12 mouse cellular contexts compared by ENCODE assay signal in the genomic region with DNA sequence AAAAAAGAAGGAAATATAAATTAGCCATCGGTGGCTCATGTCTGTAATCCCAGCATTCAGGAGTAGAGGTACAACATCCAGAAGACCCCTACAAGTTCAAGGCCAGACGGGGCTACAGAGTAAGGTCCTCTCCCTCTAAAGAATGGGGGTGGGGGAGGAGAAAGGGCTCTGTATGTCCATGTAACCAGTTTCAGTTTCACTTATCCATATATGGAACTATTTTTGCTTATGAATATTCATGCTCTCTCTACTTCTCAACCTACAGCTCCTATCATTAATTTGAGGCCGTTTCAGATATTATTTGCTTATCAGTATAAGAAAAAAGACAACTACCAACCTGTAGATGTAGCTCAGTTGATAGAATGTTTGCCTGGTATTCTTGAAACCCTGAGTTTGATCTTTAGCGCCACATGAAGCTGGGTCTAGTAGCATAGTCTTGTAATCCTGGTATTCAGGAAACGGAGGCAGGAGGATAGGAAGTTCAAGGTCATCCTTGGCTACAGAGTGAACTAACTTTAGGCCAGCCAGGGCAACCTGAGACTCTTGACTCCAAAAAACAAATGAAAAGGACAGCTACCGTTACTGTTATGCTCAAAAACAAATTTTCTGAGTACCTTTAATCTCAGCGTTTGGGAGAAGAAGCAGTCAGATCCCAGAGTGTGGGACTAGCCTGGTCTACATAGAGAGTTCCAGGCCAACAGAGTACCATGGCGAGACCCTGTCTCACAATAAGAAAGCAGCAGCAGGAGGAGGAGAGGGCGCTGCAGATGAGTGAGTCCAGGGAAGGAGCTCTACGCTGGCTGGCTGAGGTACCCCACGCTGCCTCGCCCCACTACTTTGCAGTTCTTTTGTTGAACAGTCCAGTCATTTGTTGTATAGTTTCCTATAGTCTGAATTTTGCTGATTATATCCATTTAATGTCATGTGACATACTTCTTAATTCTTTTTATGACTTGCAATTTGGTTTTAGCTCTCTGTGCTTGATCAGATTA. TPM values are rescaled to one million over a fixed set of nuclear protein-coding genes. Genes with fewer than 3 reads are reported as not detected.
A peak's percentile ranks its signal among the peaks of the same experiment; 100 is the strongest.
DNase-seq lines count a peak whose midpoint lies in the region; ATAC-seq and TF ChIP-seq lines count a peak whose summit lies in the region.
"Had no signal": no experiment of that assay in that cellular context is flagged by ENCODE, and none has a peak within 500 bp of the region (broad histone marks: within the 10 kb centered on the region; RNA-seq: fewer than 3 reads in every experiment).

No protein-coding gene starts in this region.

- no peaks in the 10 kb centered on the region for H3K27me3 ChIP-seq in heart, postnatal 0 days (ENCODE audit: control insufficient read depth, insufficient read depth, low read length)
- no peaks in the 10 kb centered on the region for H3K27me3 ChIP-seq in megakaryocyte, embryonic 14.5 days (replicated peaks)
- H3K27me3 ChIP-seq in thymus, adult 2 months (ENCODE audit: control insufficient read depth, insufficient read depth, low read length): no peaks in the 10 kb centered on the region
- H3K27me3 ChIP-seq: limb, embryonic 15.5 days; midbrain, embryonic 15.5 days had no signal

- no peaks in the 10 kb centered on the region for H3K4me1 ChIP-seq in heart, postnatal 0 days (ENCODE audit: control insufficient read depth, insufficient read depth)
- H3K4me1 ChIP-seq in megakaryocyte, embryonic 14.5 days: peaks cover 25% of the 10 kb centered on the region
- H3K4me1 ChIP-seq in thymus, adult 2 months (replicated peaks; ENCODE audit: control insufficient read depth, insufficient read depth, low read length): 0 out of 2 replicates have a peak, but pooled peaks cover 2% of the 10 kb centered on the region
- H3K4me1 ChIP-seq: limb, embryonic 15.5 days; midbrain, embryonic 15.5 days had no signal

- no peak overlapping the region for H3K4me3 ChIP-seq in heart, postnatal 0 days (ENCODE audit: low read depth, low read length)
- peak overlapping the region; percentile 87 for H3K4me3 ChIP-seq in megakaryocyte, embryonic 14.5 days (replicated peaks)
- no peak overlapping the region for H3K4me3 ChIP-seq in thymus, adult 2 months (ENCODE audit: control insufficient read depth, insufficient read depth, low read length)
- H3K4me3 ChIP-seq: limb, embryonic 15.5 days; midbrain, embryonic 15.5 days had no signal

- WGBS in heart, postnatal 0 days: 80% methylated on average over 12 of the region's 12 CpGs
- WGBS in thymus, adult 2 months: 70% methylated on average over 12 of the region's 12 CpGs

- no peak for TF ChIP-seq POLR2A in thymus, adult 2 months (IDR thresholded peaks at IDR 0.05; ENCODE audit: control insufficient read depth, extremely low read depth, insufficient read depth, low read length, poor library complexity)

- no peaks in the 10 kb centered on the region for H3K36me3 ChIP-seq in heart, postnatal 0 days (replicated peaks; ENCODE audit: control insufficient read depth, insufficient read depth, low read length)
- H3K36me3 ChIP-seq in megakaryocyte, embryonic 14.5 days (replicated peaks; ENCODE audit: low read length): no peaks in the 10 kb centered on the region
- no peaks in the 10 kb centered on the region for H3K36me3 ChIP-seq in thymus, adult 2 months (ENCODE audit: control insufficient read depth, insufficient read depth, low read length)
- H3K36me3 ChIP-seq: limb, embryonic 15.5 days; midbrain, embryonic 15.5 days had no signal

- no peak overlapping the region for H3K27ac ChIP-seq in heart, postnatal 0 days (ENCODE audit: low read depth)
- H3K27ac ChIP-seq in thymus, adult 2 months (ENCODE audit: control insufficient read depth, insufficient read depth, low read length): no peak overlapping the region
- H3K27ac ChIP-seq: limb, embryonic 15.5 days; midbrain, embryonic 15.5 days had no signal

- ATAC-seq in heart, postnatal 0 days (ENCODE audit: insufficient read depth, low read depth): no peak
- 0 out of 2 replicates have a peak, but pooled peaks have one; percentile 35 for ATAC-seq in erythroblast, adult 5-6 weeks (replicated peaks; ENCODE audit: low FRiP score, poor library complexity, severe bottlenecking)
- ATAC-seq: intestine, embryonic 16.5 days; midbrain, embryonic 15.5 days had no signal

- no peak overlapping the region for H3K9ac ChIP-seq in heart, postnatal 0 days (replicated peaks; ENCODE audit: low read depth, low read length)
- H3K9ac ChIP-seq: limb, embryonic 15.5 days; midbrain, embryonic 15.5 days had no signal

- peak overlapping the region; percentile 31; the same call in 1 of the 2 replicates for H3K4me2 ChIP-seq in heart, postnatal 0 days (ENCODE audit: low read depth, low read length)
- H3K4me2 ChIP-seq: limb, embryonic 15.5 days; midbrain, embryonic 15.5 days had no signal

- TF ChIP-seq EP300 in heart, postnatal 0 days (IDR thresholded peaks at IDR 0.05; ENCODE audit: low read depth): no peak

- DNase-seq in heart, postnatal 0 days (ENCODE audit: low spot score): no peak
- DNase-seq in heart, adult 8-10 months (ENCODE audit: low spot score): no peak
- DNase-seq in CD4-positive, CD25-positive, alpha-beta regulatory T cell, adult 2 months (ENCODE audit: low read depth, low spot score): peak; percentile 51
- no peak for DNase-seq in layer of hippocampus, adult 9-11 months
- DNase-seq in thymus, adult 2 months: no peak
- DNase-seq in adrenal gland, postnatal 36 days: no peak
- DNase-seq: cerebellum, postnatal 25 days had no signal

- no peaks in the 10 kb centered on the region for H3K9me3 ChIP-seq in heart, postnatal 0 days (replicated peaks; ENCODE audit: control insufficient read depth, low read length)
- H3K9me3 ChIP-seq in megakaryocyte, embryonic 14.5 days: no peaks in the 10 kb centered on the region
- H3K9me3 ChIP-seq: limb, embryonic 15.5 days; midbrain, embryonic 15.5 days had no signal

- TF ChIP-seq CTCF in heart, postnatal 0 days (IDR thresholded peaks at IDR 0.05; ENCODE audit: low read depth): no peak
- no peak for TF ChIP-seq CTCF in thymus, adult 2 months (IDR thresholded peaks at IDR 0.05; ENCODE audit: borderline replicate concordance, control insufficient read depth, extremely low read depth, insufficient read depth, low read length, poor library complexity)

RNA-seq across cellular contexts. Expression of gene B130006D01Rik, which starts 5.8 kb away (rescaled TPM):
- total RNA-seq in heart, postnatal 0 days (2014; rRNA removed; ENCODE audit: low replicate concordance): 0.57 TPM in 1 of 2 replicates, not detected in the other
- polyA plus RNA-seq in heart, postnatal 0 days (2015; fragmentation: Nextera tagmentation; extraction: Ambion mirVana): 0.23 and 0.45 TPM in 2 replicates
- under 1 TPM; 0.32 to 0.57 (median 0.42) TPM for total RNA-seq in heart, adult 8-10 months (2022)
- total RNA-seq in erythroblast, adult 5-6 weeks (2015; ENCODE audit: low replicate concordance): 0.63 and 2.1 TPM in 2 replicates
- 0.43 TPM in 1 of 2 replicates, not detected in the other for total RNA-seq in erythroblast, adult 5-6 weeks (2017; ENCODE audit: low replicate concordance)
- not detected in 2 replicates for polyA plus RNA-seq in megakaryocyte, embryonic 14.5 days (2012; ENCODE audit: insufficient read depth, low replicate concordance)
- 0.34 and 0.38 TPM in 2 replicates for polyA plus RNA-seq in thymus, adult 2 months (2012; rRNA removed)
- total RNA-seq in adrenal gland, postnatal 36 days (2021): under 1 TPM; 0.53 to 0.73 TPM

RNA-seq across cellular contexts. Expression of gene Zfp652, which starts 16.7 kb away (rescaled TPM):
- total RNA-seq in heart, postnatal 0 days (2014; rRNA removed; ENCODE audit: low replicate concordance): 13.6 and 20.7 TPM in 2 replicates
- polyA plus RNA-seq in heart, postnatal 0 days (2015; fragmentation: Nextera tagmentation; extraction: Ambion mirVana): 8.9 and 9.9 TPM in 2 replicates
- 10 to 100 TPM; 49.0 to 60.2 (median 53.5) TPM for total RNA-seq in heart, adult 8-10 months (2022)
- 15.7 and 16.7 TPM in 2 replicates for total RNA-seq in erythroblast, adult 5-6 weeks (2015; ENCODE audit: low replicate concordance)
- 8.8 and 9.6 TPM in 2 replicates for total RNA-seq in erythroblast, adult 5-6 weeks (2017; ENCODE audit: low replicate concordance)
- polyA plus RNA-seq in megakaryocyte, embryonic 14.5 days (2012; ENCODE audit: insufficient read depth, low replicate concordance): 18.2 and 19.8 TPM in 2 replicates
- 34.1 and 38.6 TPM in 2 replicates for polyA plus RNA-seq in thymus, adult 2 months (2012; rRNA removed)
- 10 to 100 TPM; 40.2 to 47.4 TPM for total RNA-seq in adrenal gland, postnatal 36 days (2021)
